Mouse (Mus musculus): Measurements from ENCODE around the gene Ect2.

DNA sequence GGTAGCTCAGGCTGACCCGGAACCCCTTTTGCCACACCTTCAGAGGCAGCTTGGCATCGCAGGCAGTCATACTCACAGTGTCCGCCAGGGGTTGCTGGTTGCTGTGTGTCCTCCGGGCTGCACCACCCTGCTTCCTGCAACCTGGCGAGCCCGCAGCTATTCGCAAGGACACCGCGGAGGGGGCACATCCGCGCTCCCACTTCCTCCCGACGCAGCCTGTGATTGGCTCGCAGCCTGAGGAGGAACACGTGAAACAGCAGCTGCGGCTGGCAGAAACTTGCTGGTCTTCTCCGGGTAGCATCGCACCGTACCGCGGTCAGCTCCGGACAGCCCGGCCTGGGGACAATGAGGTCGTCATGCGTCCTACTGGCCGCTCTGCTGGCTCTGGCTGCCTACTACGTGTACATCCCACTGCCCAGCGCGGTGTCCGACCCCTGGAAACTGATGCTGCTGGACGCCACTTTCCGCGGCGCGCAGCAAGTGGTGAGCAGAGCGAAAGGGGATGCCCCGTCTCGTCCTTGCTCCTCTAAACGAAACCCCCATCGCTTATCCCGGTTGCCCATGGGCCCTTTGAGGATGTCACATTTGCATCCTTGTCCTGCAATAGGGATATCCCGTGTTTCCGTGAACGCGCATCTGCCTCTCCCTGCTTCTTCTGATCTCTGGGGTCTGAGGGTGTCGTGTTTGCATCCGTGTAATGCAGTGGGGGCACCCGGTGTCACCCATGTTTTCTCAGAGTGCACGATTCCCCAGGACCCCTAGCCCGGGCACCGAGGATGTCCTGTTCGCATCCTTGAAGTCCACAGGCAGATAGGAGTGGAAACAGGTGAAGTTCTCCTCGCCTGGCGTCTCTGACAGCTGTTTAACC, 29.3 kb upstream of the Ect2 start, which contains the start of gene Nceh1:
- peak; percentile 82 for TF ChIP-seq POLR2A (IDR thresholded peaks at IDR 0.05; ENCODE audit: low read depth, low read length)
- TF ChIP-seq CTCF (IDR thresholded peaks at IDR 0.05; ENCODE audit: borderline replicate concordance, insufficient read depth, low read length), result peak; percentile 96
